Mouse (Mus musculus): Measurements from ENCODE around the gene Mapkap1. TPM values are rescaled to one million over a fixed set of nuclear protein-coding genes. Genes with fewer than 3 reads are reported as not detected.
A peak's percentile ranks its signal among the peaks of the same experiment; 100 is the strongest.

Gene Mapkap1
- polyA plus RNA-seq (2015; fragmentation: Nextera tagmentation; extraction: Ambion mirVana): 87.4 and 94.3 TPM in 2 replicates

DNA sequence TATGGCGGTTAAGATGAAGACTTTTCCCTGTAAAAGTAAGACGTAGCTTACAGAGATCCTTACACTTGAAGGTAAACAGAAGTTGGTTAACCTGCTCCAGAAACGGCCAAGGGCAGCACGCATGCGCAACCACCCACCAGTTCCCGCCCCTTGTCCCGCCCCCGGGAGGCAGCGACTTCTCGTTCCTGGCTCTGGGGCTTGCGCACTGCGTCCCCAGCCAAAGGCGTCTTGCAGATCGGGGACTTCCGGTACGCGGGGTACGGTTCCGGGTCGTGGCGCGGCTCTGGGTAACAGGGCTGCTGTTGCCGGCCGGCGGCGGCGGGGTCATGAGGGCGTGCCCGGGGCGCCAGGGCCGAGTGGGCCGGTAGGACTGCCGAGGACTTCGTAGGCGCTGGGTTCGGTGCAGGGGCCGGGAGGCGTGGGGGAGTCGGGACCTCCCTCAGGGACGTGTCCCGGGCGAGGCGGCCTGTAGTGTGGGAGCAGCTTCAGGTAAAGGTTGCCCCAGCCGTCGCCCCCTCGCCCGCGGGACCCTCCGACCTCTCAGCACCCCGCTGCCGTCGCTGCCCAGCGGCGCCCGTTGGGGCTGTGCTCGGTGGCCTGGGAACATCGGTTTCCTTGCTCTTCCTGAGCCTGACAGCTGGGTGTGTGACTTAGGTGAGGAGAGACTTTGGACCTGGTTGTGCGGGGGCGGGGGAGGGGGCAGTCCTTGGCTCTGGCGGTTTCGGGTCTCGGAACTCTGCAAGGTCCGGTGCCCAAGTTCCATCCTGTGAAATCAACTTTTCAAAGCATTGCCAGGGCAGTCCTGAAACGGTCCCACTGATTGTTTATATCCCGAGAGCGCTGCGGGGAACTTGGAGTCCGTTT, at the start of gene Mapkap1:
Gene Mapkap1, plus strand, starts transcription at position 171 of the 864 bp plus-strand sequence.
- Histone ChIP-seq H3K4me1 (peaks cover 17% of the 10 kb centered on the region), H3K4me2 (peak within 1 kb of the TSS; percentile 77), H3K27ac (replicated peaks) (peak within 1 kb of the TSS; percentile 68), H3K27me3 (replicated peaks) (no peaks in the 10 kb centered on the region), H3K9ac (replicated peaks) (peak within 1 kb of the TSS; percentile 86), H3K4me3 (replicated peaks) (peak within 1 kb of the TSS; percentile 78), H3K9me3 (replicated peaks) (no peaks in the 10 kb centered on the region), H3K36me3 (no peaks in the 10 kb centered on the region)
- under 1% methylated on average over 68 of the region's 68 CpGs for WGBS
- peak; percentile 99 for ATAC-seq (ENCODE audit: low FRiP score)

DNA sequence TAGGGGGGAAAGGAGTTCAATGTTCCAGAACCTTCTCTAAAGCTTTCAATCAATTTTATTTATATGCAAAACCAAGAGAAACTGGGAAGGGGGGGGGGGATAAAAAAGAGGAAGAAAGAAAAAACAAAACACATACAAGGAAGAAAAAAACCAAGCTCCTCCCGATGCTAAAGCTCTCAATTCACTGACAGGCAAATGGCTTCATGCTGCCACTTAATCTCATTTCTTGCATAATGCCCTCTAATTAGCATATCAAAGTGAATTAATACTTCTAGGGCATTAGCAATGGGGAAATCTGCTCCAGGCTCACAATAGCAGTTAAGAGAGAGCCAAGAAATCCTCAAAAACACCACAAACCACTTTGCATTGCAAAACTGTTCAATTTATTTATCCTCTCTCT, 42.9 kb upstream of the Mapkap1 start:
- Histone ChIP-seq H3K36me3 (no peaks in the 10 kb centered on the region), H3K27ac (replicated peaks) (no peak overlapping the region), H3K27me3 (replicated peaks) (no peaks in the 10 kb centered on the region), H3K4me1 (peaks cover 21% of the 10 kb centered on the region), H3K4me2 (peak overlapping the region; percentile 21), H3K4me3 (replicated peaks) (no peak overlapping the region), H3K9me3 (replicated peaks) (no peaks in the 10 kb centered on the region), H3K9ac (replicated peaks) (no peak overlapping the region)
- 5% methylated on average over 1 of the region's 1 CpGs for WGBS
- ATAC-seq (ENCODE audit: low FRiP score): no peak

DNA sequence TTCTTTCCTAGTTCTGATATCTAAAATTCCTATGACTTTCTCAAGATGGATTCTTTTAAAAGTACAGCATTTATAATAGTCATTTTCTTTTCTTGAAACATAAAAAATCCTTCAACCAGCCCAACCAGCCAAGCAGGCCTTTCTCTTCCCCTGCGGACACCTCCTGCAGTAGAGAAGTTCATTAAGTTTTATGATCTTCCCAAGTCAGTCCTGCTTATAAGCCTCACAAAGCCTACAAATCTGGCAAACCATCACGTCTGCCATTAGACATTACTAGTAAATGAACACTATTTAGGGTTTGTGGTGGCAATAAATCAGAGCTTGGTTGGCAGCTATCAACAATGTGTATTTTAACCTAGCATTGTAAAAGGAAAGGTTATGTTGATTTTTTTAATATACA, 39.5 kb upstream of the Mapkap1 start:
- no peaks in the 10 kb centered on the region for H3K27me3 ChIP-seq (replicated peaks)
- H3K36me3 ChIP-seq: no peaks in the 10 kb centered on the region
- H3K9me3 ChIP-seq (replicated peaks): no peaks in the 10 kb centered on the region
- ATAC-seq (ENCODE audit: low FRiP score): no peak
- no peak overlapping the region for H3K27ac ChIP-seq (replicated peaks)
- WGBS: 18% methylated on average over 2 of the region's 2 CpGs
- H3K9ac ChIP-seq (replicated peaks): no peak overlapping the region
- H3K4me1 ChIP-seq: peaks cover 17% of the 10 kb centered on the region
- H3K4me2 ChIP-seq: peak overlapping the region; percentile 37
- peak overlapping the region; percentile 24 for H3K4me3 ChIP-seq (replicated peaks)

DNA sequence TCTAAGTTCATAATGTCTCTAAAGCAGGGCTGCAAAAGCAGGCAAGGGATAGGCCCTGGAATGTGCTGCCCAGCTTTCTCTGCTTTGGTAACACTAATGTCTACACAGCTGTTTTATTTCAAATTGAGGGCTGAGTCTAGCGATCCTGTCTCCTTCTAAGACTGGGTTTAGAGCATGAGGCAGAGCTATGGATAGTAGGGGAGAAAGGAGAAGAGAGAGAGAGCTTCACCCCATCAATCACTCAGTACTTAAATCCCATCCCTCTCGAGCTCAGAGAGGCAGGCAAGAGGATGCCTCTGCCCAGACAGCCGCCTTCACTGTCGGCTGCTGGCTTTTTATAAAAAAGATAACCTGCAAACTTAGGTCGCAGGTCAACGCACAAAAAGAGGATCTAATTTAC, 38.2 kb upstream of the Mapkap1 start:
- Histone ChIP-seq H3K36me3 (no peaks in the 10 kb centered on the region), H3K9ac (replicated peaks) (peak overlapping the region; percentile 26), H3K9me3 (replicated peaks) (no peaks in the 10 kb centered on the region), H3K4me1 (peaks cover 25% of the 10 kb centered on the region), H3K27ac (replicated peaks) (peak overlapping the region; percentile 54), H3K27me3 (replicated peaks) (no peaks in the 10 kb centered on the region), H3K4me3 (replicated peaks) (peak overlapping the region; percentile 32), H3K4me2 (peak overlapping the region; percentile 52)
- 26% methylated on average over 6 of the region's 6 CpGs for WGBS
- no peak for ATAC-seq (ENCODE audit: low FRiP score)

DNA sequence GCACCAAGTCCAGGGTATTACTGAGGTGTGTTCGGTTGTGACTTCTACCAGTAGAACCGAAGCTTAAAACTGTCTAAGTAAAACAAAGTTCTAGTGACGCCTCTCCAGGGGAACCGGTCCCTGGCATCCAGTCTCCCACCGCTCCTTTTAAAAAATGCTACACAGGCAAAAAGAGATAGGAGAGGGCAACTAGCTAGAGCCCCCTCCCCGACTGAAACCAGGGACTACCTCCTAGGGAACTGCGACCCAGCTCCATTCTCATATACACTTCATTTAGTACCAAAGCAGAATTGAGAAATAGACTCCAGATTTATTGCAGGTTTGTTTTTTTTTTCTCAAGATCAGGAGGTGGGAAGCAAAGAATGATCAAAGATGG, 36.2 kb upstream of the Mapkap1 start:
- Histone ChIP-seq H3K9ac (replicated peaks) (peak overlapping the region; percentile 79), H3K9me3 (replicated peaks) (no peaks in the 10 kb centered on the region), H3K36me3 (no peaks in the 10 kb centered on the region), H3K4me1 (peaks cover 25% of the 10 kb centered on the region), H3K4me3 (replicated peaks) (peak overlapping the region; percentile 80), H3K27me3 (replicated peaks) (no peaks in the 10 kb centered on the region), H3K4me2 (peak overlapping the region; percentile 92), H3K27ac (replicated peaks) (peak overlapping the region; percentile 96)
- 5% methylated on average over 7 of the region's 7 CpGs for WGBS
- ATAC-seq (ENCODE audit: low FRiP score): no peak

GRCm38 (mm10) chr2:34370725-34371440, 35.7 kb upstream of the Mapkap1 start:
- under 1% methylated on average over 42 of the region's 42 CpGs for WGBS
- peak; percentile 26; the same call in 1 of the 2 replicates for ATAC-seq (ENCODE audit: low FRiP score)
- no peaks in the 10 kb centered on the region for H3K9me3 ChIP-seq (replicated peaks)

DNA sequence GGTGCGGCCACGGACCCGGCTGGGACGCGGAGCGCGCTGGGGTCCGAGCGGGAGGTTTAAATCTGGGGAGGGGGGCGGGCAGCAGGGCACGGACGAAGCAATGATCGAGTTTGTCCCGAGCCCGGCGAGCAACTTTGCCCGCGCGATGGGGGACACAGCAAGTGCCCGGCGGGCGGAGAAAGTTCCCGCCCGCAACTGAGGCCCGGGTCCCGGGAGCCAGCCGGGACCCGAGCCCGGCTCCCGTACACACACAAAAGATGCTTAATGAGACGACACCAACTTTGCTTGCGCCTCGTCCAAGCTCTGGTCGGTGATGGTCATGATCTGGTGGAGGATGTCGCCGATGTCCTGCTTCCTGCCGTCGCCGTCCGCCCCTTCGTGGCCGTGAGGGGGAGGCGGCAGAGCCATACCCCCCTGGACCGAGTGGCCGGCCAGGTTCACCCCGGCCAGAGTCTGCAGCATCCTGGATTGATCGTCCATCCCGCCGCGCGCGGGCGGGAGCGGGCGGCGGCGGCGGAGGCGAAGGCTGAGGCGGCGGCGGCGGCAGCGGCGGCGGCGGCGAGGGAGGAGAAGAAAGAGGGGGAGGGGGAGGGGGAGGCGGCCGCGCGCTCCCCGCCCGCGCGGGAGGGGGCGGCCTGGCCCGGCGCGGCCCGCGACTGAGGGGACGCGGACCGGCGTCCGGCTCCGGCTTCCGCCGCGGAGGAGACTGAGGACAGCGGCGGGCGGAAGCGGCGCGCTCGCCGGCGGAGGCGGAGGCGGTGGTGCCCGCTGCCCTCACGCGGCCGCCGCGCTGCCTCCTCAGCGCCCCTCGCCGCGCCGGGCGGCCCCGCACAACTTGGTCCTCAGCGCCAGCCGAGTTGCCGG, 34.9 kb upstream of the Mapkap1 start:
- ATAC-seq (ENCODE audit: low FRiP score): peak; percentile 49
- H3K4me1 ChIP-seq: peaks cover 25% of the 10 kb centered on the region
- H3K4me2 ChIP-seq: peak overlapping the region; percentile 92
- H3K4me3 ChIP-seq (replicated peaks): peak overlapping the region; percentile 80
- H3K36me3 ChIP-seq: no peaks in the 10 kb centered on the region
- under 1% methylated on average over 86 of the region's 118 CpGs for WGBS
- H3K9me3 ChIP-seq (replicated peaks): no peaks in the 10 kb centered on the region
- H3K27ac ChIP-seq (replicated peaks): peak overlapping the region; percentile 96
- peak overlapping the region; percentile 79 for H3K9ac ChIP-seq (replicated peaks)
- H3K27me3 ChIP-seq (replicated peaks): peaks cover 5% of the 10 kb centered on the region; the same call in 1 of the 2 replicates

More at GRCm38 (mm10) chr2:34370725-34371440, 35.7 kb upstream of the Mapkap1 start:
- Histone ChIP-seq H3K4me2 (peak overlapping the region; percentile 92), H3K27me3 (replicated peaks) (no peaks in the 10 kb centered on the region), H3K4me3 (replicated peaks) (peak overlapping the region; percentile 80), H3K36me3 (no peaks in the 10 kb centered on the region), H3K27ac (replicated peaks) (peak overlapping the region; percentile 96), H3K9ac (replicated peaks) (peak overlapping the region; percentile 79), H3K4me1 (peaks cover 25% of the 10 kb centered on the region)

DNA sequence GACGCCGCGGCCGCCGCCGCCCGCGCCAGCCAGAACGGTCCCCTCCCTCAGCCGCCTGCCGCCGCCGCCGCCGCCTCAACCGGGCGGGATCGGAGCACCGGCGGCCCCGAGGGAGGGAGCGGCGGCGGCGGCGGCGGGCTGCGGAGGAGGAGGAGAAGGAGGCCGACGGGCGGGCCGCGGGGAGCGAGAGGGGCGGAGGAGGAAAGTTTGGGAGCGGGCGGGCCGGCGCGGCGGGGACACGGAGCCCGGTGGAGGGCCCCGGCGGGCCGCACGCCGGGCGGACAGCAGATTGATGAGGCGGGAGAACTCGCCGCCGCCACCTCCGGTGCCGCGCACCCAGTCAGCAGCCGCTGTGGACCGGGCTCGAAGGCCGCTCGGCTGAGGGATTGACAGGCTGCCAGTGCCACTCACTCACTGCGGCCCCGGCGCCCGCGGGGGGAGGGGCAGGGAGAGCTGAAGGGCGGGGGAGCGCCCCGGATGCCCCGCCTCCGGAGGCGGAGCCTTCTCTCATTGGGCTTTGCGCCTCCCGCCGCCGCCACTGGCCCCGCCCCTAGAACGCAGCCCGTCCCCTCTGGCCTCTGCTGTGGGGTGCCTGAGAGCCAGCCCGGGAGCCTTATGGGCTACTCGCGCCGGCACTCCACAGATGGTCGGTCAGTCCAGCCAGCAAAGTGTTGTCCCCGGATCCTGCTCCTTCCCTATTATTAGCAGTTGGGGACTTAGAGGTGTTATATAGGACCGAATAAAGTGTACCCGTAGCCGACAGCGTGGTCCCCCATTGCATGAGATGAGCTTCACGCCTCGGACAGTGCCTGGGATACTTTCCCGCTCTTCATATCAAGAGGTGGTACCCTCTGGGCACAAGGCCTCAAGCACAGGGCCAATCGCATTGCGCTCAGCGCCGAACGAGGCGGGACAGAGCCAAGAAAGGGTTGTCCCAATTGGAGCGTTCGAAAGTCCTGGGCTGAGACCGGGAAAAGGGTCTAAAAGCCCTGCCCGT, 34.0 kb upstream of the Mapkap1 start, which contains the start of gene Pbx3:
Gene Pbx3, minus strand, starts transcription at position 838 of the 997 bp plus-strand sequence.
- Histone ChIP-seq H3K4me3 (replicated peaks) (peak within 1 kb of the TSS; percentile 80), H3K4me2 (peak within 1 kb of the TSS; percentile 92), H3K27ac (replicated peaks) (peak within 1 kb of the TSS; percentile 96), H3K9ac (replicated peaks) (peak within 1 kb of the TSS; percentile 79), H3K9me3 (replicated peaks) (no peaks in the 10 kb centered on the region), H3K36me3 (no peaks in the 10 kb centered on the region), H3K27me3 (replicated peaks) (peaks cover 6% of the 10 kb centered on the region; the same call in 1 of the 2 replicates), H3K4me1 (peaks cover 25% of the 10 kb centered on the region)
- WGBS: under 1% methylated on average over 71 of the region's 102 CpGs
- ATAC-seq (ENCODE audit: low FRiP score): peak; percentile 93

GRCm38 (mm10) chr2:34373886-34374285, 32.7 kb upstream of the Mapkap1 start:
- WGBS: 42% methylated on average over 3 of the region's 3 CpGs
- H3K27me3 ChIP-seq (replicated peaks): peaks cover 6% of the 10 kb centered on the region; the same call in 1 of the 2 replicates
- H3K9me3 ChIP-seq (replicated peaks): no peaks in the 10 kb centered on the region
- ATAC-seq (ENCODE audit: low FRiP score): no peak
- no peak overlapping the region for H3K4me3 ChIP-seq (replicated peaks)
- peak overlapping the region; percentile 92; the same call in 1 of the 2 replicates for H3K4me2 ChIP-seq
- no peak overlapping the region for H3K27ac ChIP-seq (replicated peaks)
- H3K4me1 ChIP-seq: peaks cover 22% of the 10 kb centered on the region
- no peaks in the 10 kb centered on the region for H3K36me3 ChIP-seq
- H3K9ac ChIP-seq (replicated peaks): no peak overlapping the region

- Histone ChIP-seq H3K9me3 (replicated peaks) (no peaks in the 10 kb centered on the region), H3K9ac (replicated peaks) (no peak overlapping the region), H3K36me3 (no peaks in the 10 kb centered on the region), H3K4me3 (replicated peaks) (no peak overlapping the region), H3K27ac (replicated peaks) (no peak overlapping the region), H3K27me3 (replicated peaks) (peaks cover 6% of the 10 kb centered on the region; the same call in 1 of the 2 replicates), H3K4me1 (peaks cover 22% of the 10 kb centered on the region), H3K4me2 (no peak overlapping the region)
- WGBS: 55% methylated on average over 2 of the region's 2 CpGs
- ATAC-seq (ENCODE audit: low FRiP score): no peak
Observed at GRCm38 (mm10) chr2:34374349-34374748, 32.2 kb upstream of the Mapkap1 start.
